Mouse (Mus musculus): ENCODE measurements around the gene Fntb.

- TF ChIP-seq CTCF (IDR thresholded peaks at IDR 0.05; ENCODE audit: borderline replicate concordance, insufficient read depth, low read length) (no peak), POLR2A (IDR thresholded peaks at IDR 0.05; ENCODE audit: low read depth, low read length) (no peak)
These were observed 47.0 kb upstream of the Fntb start for GRCm38 (mm10) chr12:76718384-76718783.

Data from embryonic fibroblast, embryonic 13.5 days (primary cell).